Mouse (Mus musculus) G1E (cell line): Measurements from ENCODE around the gene Itgad.

Source experiments
- CTCF ChIP-seq: IDR thresholded peaks from 2 replicates; pipeline ENCODE4 v1.5.1; 2012; ENCODE audit warnings: low read depth, low read length, inconsistent platforms, mixed read lengths
- GATA1 ChIP-seq: IDR thresholded peaks from 2 replicates; pipeline ENCODE4 v1.6.1; 2012; ENCODE audit warnings: borderline replicate concordance, low read length, inconsistent platforms, mixed read lengths
- POLR2AphosphoS5 ChIP-seq: IDR thresholded peaks from 2 replicates; pipeline ENCODE4 v1.6.1; 2012; ENCODE audit warnings: low read depth, low read length, inconsistent platforms; ENCODE audit not compliant: insufficient replicate concordance
- TAL1 ChIP-seq: conservative IDR thresholded peaks from 2 replicates; pipeline ENCODE4 v1.6.1; 2012; ENCODE audit warnings: low read depth, low read length, inconsistent platforms, mixed read lengths

DNA sequence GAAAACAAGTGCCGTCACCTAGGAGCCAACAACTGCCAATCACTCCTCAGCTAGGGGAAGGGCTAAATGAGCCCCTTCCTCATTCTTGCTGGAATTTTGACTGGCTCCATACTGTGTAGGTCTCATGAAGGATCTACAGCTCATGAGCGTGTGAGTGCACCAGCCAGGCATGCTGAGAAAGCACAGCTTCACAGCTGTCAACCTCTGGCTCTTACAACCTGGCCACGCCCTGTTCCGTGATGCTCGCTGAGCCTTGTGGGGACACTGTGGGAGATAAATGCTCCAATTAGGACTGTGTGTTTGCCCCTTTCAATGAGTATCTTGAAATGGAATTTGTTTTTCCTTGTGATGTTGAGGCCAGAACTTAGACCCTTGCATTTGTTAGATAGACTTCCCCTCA lies 95.8 kb downstream of the Itgad start:
- no peak for TF ChIP-seq CTCF
- TF ChIP-seq GATA1 = no peak
- TF ChIP-seq POLR2AphosphoS5 = no peak
- no peak for TF ChIP-seq TAL1
